Mouse (Mus musculus) neural tube, embryonic 14.5 days (tissue): Measurements from ENCODE around the gene Zfp46. TPM values are rescaled to one million over a fixed set of nuclear protein-coding genes. Genes with fewer than 3 reads are reported as not detected.
A peak's percentile ranks its signal among the peaks of the same experiment; 100 is the strongest.

ENCODE experiments used
- ATAC-seq: fragments of 200-750 bp; cut with Nextera tagmentation; 2 replicates; pipeline ENCODE4 v1.8.0; 2017; ENCODE audit warnings: low read depth, mild to moderate bottlenecking, moderate TSS enrichment, moderate library complexity
- H3K27ac ChIP-seq: fragments of 300-500 bp; sonication (generic); 2 replicates; pipeline ENCODE4 v1.5.1; 2014; ENCODE audit warnings: low read depth, mild to moderate bottlenecking, control low read depth, low read length, moderate library complexity, mixed read lengths
- H3K27me3 ChIP-seq: fragments of 300-500 bp; sonication (generic); 2 replicates; pipeline ENCODE4 v1.6.1; 2014; ENCODE audit warnings: low read length; ENCODE audit not compliant: control insufficient read depth, insufficient read depth
- H3K36me3 ChIP-seq: fragments of 300-500 bp; sonication (generic); 2 replicates; pipeline ENCODE4 v1.6.1; 2014; ENCODE audit warnings: low read length, mixed read lengths; ENCODE audit not compliant: control insufficient read depth, insufficient read depth
- H3K4me1 ChIP-seq: fragments of 300-500 bp; sonication (generic); 2 replicates; pipeline ENCODE4 v1.6.1; 2014; ENCODE audit warnings: low read length; ENCODE audit not compliant: control insufficient read depth, insufficient read depth
- H3K4me2 ChIP-seq: fragments of 300-500 bp; sonication (generic); 2 replicates; pipeline ENCODE4 v1.6.1; 2014; ENCODE audit warnings: mild to moderate bottlenecking, low read depth, low read length, control low read depth
- H3K4me3 ChIP-seq: fragments of 300-500 bp; sonication (generic); 2 replicates; pipeline ENCODE4 v1.5.1; 2014; ENCODE audit warnings: low read depth, low read length, control low read depth, mixed read lengths
- H3K9ac ChIP-seq: fragments of 300-500 bp; sonication (generic); replicated peaks from 2 replicates; pipeline ENCODE4 v1.6.1; 2014; ENCODE audit warnings: low read depth, mild to moderate bottlenecking, control low read depth, low read length, mixed read lengths
- H3K9me3 ChIP-seq: fragments of 300-500 bp; sonication (generic); 2 replicates; pipeline ENCODE4 v1.6.1; 2016; ENCODE audit warnings: low read length; ENCODE audit not compliant: control insufficient read depth
- WGBS: fragments of 180-500 bp; shearing (Covaris S2); extraction: QIAGEN DNeasy Blood & Tissue Kit; methylation state at CpG from one replicate; pipeline ENCODE4 v1.1.7; 2014; 5-methylcytosine and 5-hydroxymethylcytosine counted together
- polyA plus RNA-seq: library from polyadenylated mRNA; unstranded; fragments of >200 nt; fragmentation: Nextera tagmentation; extraction: Ambion mirVana; gene quantifications from 2 replicates; pipeline ENCODE4 v1.2.1, GENCODE M21; 2014

Zfp46 gene
- polyA plus RNA-seq, 1 experiment from 2014 or later = 51.3 TPM

DNA sequence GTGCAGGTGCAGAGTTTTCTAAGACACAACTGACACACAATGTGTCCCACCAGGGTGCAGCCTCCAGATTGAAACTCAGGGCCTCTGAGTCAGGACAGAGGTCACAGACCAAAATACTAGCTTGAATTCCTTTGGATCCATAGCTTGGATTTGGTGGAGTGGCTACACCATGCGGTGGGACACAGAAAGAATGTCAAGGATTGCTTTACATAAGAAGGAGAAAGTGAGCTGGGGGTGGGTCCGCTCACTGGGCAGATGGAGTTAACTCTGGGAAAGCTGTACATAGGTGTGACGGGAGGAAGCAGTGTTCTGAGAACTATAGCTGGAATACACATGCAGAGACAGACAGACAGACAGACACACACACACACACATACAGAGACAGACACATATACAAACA, 24.6 kb upstream of the Zfp46 start:
- H3K4me3 ChIP-seq = no peak overlapping the region
- no peak overlapping the region for H3K27ac ChIP-seq
- H3K27me3 ChIP-seq = no peaks in the 10 kb centered on the region
- H3K9me3 ChIP-seq = no peaks in the 10 kb centered on the region
- ATAC-seq = no peak
- no peak overlapping the region for H3K9ac ChIP-seq
- no peaks in the 10 kb centered on the region for H3K36me3 ChIP-seq
- no peaks in the 10 kb centered on the region for H3K4me1 ChIP-seq
- 67% methylated on average over 3 of the region's 3 CpGs for WGBS
- no peak overlapping the region for H3K4me2 ChIP-seq

DNA sequence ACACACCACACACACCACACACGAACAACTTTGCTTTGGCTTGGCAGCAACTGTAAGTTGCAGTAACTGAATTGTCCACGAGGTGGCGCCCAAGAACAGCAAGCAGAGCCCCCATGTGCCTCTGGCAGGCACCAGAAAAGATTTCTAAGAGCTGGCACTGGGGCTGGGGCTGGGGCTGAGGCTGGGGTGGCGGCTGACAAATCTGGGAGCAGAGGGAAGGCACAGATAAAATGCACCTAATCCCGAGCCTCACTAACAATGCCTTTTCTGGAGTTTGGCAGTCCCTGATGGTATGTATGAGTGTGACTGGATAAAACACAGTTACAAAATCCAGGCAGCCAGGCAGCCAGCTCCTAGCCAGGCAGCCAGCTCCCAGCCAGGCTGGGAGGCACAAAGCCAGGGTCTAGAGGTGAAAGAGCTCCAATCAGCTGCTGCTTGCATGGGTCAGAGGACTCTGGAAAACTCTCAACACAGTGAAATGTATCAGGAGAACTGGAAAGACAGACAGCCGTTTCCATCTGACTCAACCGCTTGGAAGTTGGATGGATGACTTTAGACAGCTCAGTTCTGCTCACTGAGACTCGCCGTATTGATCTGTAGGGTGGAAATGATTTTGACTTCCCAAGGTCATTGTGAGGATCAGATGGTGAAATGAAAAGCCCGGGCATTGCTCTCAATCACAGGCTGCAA, 23.8 kb upstream of the Zfp46 start:
- ATAC-seq = peak; percentile 41; the same call in 1 of the 2 replicates
- Histone ChIP-seq H3K4me3 (no peak overlapping the region), H3K4me1 (no peaks in the 10 kb centered on the region), H3K4me2 (no peak overlapping the region), H3K9ac (no peak overlapping the region), H3K9me3 (no peaks in the 10 kb centered on the region), H3K27me3 (no peaks in the 10 kb centered on the region), H3K27ac (no peak overlapping the region), H3K36me3 (no peaks in the 10 kb centered on the region)
- 42% methylated on average over 10 of the region's 10 CpGs for WGBS

DNA sequence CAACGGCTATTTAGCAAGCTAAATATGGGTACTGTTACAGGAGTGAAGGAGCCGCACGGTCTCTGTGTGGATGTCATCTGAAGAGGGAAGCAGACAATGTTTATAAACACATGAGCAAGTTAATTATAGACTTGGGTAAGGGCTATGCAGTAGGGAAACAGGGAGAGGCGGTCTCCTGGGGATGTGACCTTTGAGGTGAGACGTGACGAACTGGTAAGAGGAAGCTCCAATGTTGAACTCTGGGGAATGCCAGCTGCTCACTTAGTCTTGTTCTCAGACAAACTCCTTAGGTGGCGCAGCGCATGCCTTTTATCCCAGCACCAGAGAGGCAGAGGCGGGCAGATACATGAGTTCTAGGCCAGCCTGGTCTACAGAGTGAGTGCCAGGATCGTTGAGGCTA, 22.6 kb upstream of the Zfp46 start:
- H3K9me3 ChIP-seq = no peaks in the 10 kb centered on the region
- no peak overlapping the region for H3K27ac ChIP-seq
- no peaks in the 10 kb centered on the region for H3K36me3 ChIP-seq
- no peak overlapping the region for H3K4me2 ChIP-seq
- no peaks in the 10 kb centered on the region for H3K27me3 ChIP-seq
- 84% methylated on average over 10 of the region's 10 CpGs for WGBS
- H3K4me1 ChIP-seq = no peaks in the 10 kb centered on the region
- H3K4me3 ChIP-seq = no peak overlapping the region
- ATAC-seq = no peak
- H3K9ac ChIP-seq = no peak overlapping the region

GRCm38 (mm10) chr4:136263555-136263954, 20.9 kb upstream of the Zfp46 start:
- no peak for ATAC-seq
- Histone ChIP-seq H3K9me3 (no peaks in the 10 kb centered on the region), H3K4me2 (no peak overlapping the region), H3K4me1 (no peaks in the 10 kb centered on the region), H3K27me3 (no peaks in the 10 kb centered on the region), H3K27ac (no peak overlapping the region), H3K36me3 (no peaks in the 10 kb centered on the region), H3K4me3 (no peak overlapping the region), H3K9ac (no peak overlapping the region)
- 96% methylated on average over 4 of the region's 4 CpGs for WGBS

- Histone ChIP-seq H3K27me3 (no peaks in the 10 kb centered on the region), H3K4me2 (no peak overlapping the region), H3K9me3 (no peaks in the 10 kb centered on the region), H3K9ac (no peak overlapping the region), H3K36me3 (no peaks in the 10 kb centered on the region), H3K4me3 (no peak overlapping the region), H3K4me1 (no peaks in the 10 kb centered on the region), H3K27ac (no peak overlapping the region)
- ATAC-seq = no peak
- 87% methylated on average over 9 of the region's 9 CpGs for WGBS
These were observed 17.7 kb upstream of the Zfp46 start for GRCm38 (mm10) chr4:136266716-136267343.

GRCm38 (mm10) chr4:136268912-136269311, 15.6 kb upstream of the Zfp46 start:
- Histone ChIP-seq H3K4me3 (no peak overlapping the region), H3K27me3 (no peaks in the 10 kb centered on the region), H3K4me2 (no peak overlapping the region), H3K27ac (no peak overlapping the region), H3K4me1 (no peaks in the 10 kb centered on the region), H3K9ac (no peak overlapping the region), H3K36me3 (no peaks in the 10 kb centered on the region), H3K9me3 (no peaks in the 10 kb centered on the region)
- ATAC-seq = no peak
- WGBS = 92% methylated on average over 1 of the region's 1 CpGs

DNA sequence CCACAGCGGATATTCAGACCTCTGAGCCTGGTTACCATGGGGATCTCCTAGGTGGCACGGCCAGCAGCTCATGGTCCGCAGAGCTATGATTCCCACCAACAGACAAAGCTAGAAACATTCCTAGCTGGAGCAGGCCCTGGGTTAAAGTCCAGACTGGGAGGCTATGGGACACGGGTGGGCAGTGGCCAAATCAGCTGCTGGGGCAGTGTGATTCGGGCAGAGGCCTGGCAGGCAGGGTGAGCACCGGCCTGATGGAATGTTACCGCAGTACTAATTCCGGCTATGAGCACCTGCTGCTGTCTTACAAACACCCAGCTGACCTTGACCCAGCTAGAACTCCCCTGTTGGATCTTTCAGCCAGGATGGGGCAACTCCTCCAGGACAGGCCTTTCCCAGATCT, 13.8 kb upstream of the Zfp46 start:
- Histone ChIP-seq H3K27ac (no peak overlapping the region), H3K9me3 (no peaks in the 10 kb centered on the region), H3K36me3 (no peaks in the 10 kb centered on the region), H3K4me2 (no peak overlapping the region), H3K27me3 (no peaks in the 10 kb centered on the region), H3K4me1 (no peaks in the 10 kb centered on the region), H3K9ac (no peak overlapping the region), H3K4me3 (no peak overlapping the region)
- ATAC-seq = no peak
- WGBS = 88% methylated on average over 8 of the region's 8 CpGs

- ATAC-seq = no peak
- H3K4me1 ChIP-seq = peaks cover 19% of the 10 kb centered on the region
- H3K27me3 ChIP-seq = no peaks in the 10 kb centered on the region
- no peak overlapping the region for H3K9ac ChIP-seq
- WGBS = 87% methylated on average over 8 of the region's 8 CpGs
- no peaks in the 10 kb centered on the region for H3K36me3 ChIP-seq
- H3K9me3 ChIP-seq = no peaks in the 10 kb centered on the region
- no peak overlapping the region for H3K4me2 ChIP-seq
- no peak overlapping the region for H3K27ac ChIP-seq
- no peak overlapping the region for H3K4me3 ChIP-seq
These were observed 3.4 kb upstream of the Zfp46 start for GRCm38 (mm10) chr4:136281097-136281496.

DNA sequence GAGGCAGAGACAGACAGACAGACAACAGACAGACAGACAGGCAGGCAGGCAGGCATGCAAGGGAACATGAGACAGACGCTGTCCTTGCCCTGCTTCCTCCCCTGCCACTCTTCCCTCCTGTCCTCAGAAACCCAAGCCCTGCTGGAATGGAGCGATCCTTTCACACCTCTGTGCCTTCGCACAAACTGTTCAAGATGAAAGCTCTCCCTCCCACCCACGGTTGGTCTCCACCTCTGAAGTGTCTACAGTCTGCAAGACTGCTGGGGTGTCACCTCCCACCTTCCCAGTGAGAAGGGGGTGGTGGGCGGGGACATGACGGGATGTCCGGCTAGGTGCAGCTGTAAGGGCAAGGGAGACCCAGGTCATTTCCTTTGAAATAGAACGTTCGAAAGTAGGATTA, 2.9 kb upstream of the Zfp46 start:
- Histone ChIP-seq H3K9me3 (no peaks in the 10 kb centered on the region), H3K4me2 (no peak overlapping the region), H3K27ac (no peak overlapping the region), H3K4me3 (no peak overlapping the region), H3K36me3 (no peaks in the 10 kb centered on the region), H3K4me1 (peaks cover 20% of the 10 kb centered on the region), H3K9ac (no peak overlapping the region), H3K27me3 (no peaks in the 10 kb centered on the region)
- no peak for ATAC-seq
- 74% methylated on average over 9 of the region's 9 CpGs for WGBS
